Mouse (Mus musculus) heart, adult 2 months (tissue): Measurements from ENCODE around the gene Acsf2. TPM values are rescaled to one million over a fixed set of nuclear protein-coding genes. Genes with fewer than 3 reads are reported as not detected.

Experiments used
- DNase-seq, 2 experiments: peaks; one replicate each; pipeline ENCODE4 v3.0.0; 2021
- H3K27ac ChIP-seq: fragments of 200-600 bp; 2 replicates; pipeline ENCODE4 v1.8.1; 2022
- H3K27me3 ChIP-seq: fragments of 200-500 bp; 2 replicates; pipeline ENCODE4 v1.6.1; 2012; ENCODE audit warnings: mild to moderate bottlenecking, low read length, inconsistent platforms, mixed read lengths; ENCODE audit not compliant: control insufficient read depth, insufficient read depth
- H3K36me3 ChIP-seq: fragments of 200-500 bp; 2 replicates; pipeline ENCODE4 v1.6.1; 2012; ENCODE audit warnings: low read length, inconsistent platforms; ENCODE audit not compliant: control insufficient read depth, insufficient read depth
- H3K4me1 ChIP-seq: fragments of 200-500 bp; 2 replicates; pipeline ENCODE4 v1.6.1; 2011; ENCODE audit warnings: low read length; ENCODE audit not compliant: control insufficient read depth, insufficient read depth
- H3K4me3 ChIP-seq: fragments of 200-600 bp; 2 replicates; pipeline ENCODE4 v1.8.1; 2022
- H3K79me2 ChIP-seq: fragments of 200-500 bp; replicated peaks from 2 replicates; pipeline ENCODE4 v1.6.1; 2012; ENCODE audit warnings: mild to moderate bottlenecking, inconsistent platforms, low read length, moderate library complexity, mixed read lengths; ENCODE audit not compliant: control insufficient read depth, insufficient read depth
- H3K9ac ChIP-seq: fragments of 200-500 bp; 2 replicates; pipeline ENCODE4 v1.6.1; 2012; ENCODE audit warnings: low read depth, mild to moderate bottlenecking, control low read depth, inconsistent platforms, low read length, mixed read lengths
- CTCF ChIP-seq: fragments of 200-600 bp; IDR thresholded peaks from 2 replicates; pipeline ENCODE4 v1.8.1; 2022; ENCODE audit warnings: antibody characterized with exemption, mild to moderate bottlenecking, moderate library complexity
- EP300 ChIP-seq: fragments of 200-500 bp; IDR thresholded peaks from 2 replicates; pipeline ENCODE4 v1.6.1; 2011; ENCODE audit warnings: low read depth, low read length, control low read depth; ENCODE audit not compliant: insufficient read depth
- POLR2A ChIP-seq: fragments of 200-500 bp; IDR thresholded peaks from 2 replicates; pipeline ENCODE4 v1.6.1; 2011; ENCODE audit warnings: mild to moderate bottlenecking, low read depth, low read length, control low read depth; ENCODE audit not compliant: insufficient read depth
- WGBS: fragments of 180-500 bp; shearing (Covaris S2); methylation state at CpG from one replicate; pipeline ENCODE4 v1.1.7; 2018; 5-methylcytosine and 5-hydroxymethylcytosine counted together
- intact Hi-C: fragments of 180-260 bp; cut with DNase I; formaldehyde crosslinking; loops from one replicate; pipeline ENCODE4 v1.15.1; 2025
- polyA plus RNA-seq: library from polyadenylated mRNA; depleted of rRNA; stranded (reverse); fragments of >200 nt; gene quantifications from 2 replicates; pipeline ENCODE4 v1.2.3, GENCODE M21; 2012
- total RNA-seq, 2 experiments: library from RNA; stranded (reverse); gene quantifications; 2 replicates each; pipeline ENCODE4 v1.2.3; 2021

Acsf2 gene
- total and polyA plus RNA-seq, 3 experiments = 19.8 to 26.4 (median 21.0) TPM

DNA sequence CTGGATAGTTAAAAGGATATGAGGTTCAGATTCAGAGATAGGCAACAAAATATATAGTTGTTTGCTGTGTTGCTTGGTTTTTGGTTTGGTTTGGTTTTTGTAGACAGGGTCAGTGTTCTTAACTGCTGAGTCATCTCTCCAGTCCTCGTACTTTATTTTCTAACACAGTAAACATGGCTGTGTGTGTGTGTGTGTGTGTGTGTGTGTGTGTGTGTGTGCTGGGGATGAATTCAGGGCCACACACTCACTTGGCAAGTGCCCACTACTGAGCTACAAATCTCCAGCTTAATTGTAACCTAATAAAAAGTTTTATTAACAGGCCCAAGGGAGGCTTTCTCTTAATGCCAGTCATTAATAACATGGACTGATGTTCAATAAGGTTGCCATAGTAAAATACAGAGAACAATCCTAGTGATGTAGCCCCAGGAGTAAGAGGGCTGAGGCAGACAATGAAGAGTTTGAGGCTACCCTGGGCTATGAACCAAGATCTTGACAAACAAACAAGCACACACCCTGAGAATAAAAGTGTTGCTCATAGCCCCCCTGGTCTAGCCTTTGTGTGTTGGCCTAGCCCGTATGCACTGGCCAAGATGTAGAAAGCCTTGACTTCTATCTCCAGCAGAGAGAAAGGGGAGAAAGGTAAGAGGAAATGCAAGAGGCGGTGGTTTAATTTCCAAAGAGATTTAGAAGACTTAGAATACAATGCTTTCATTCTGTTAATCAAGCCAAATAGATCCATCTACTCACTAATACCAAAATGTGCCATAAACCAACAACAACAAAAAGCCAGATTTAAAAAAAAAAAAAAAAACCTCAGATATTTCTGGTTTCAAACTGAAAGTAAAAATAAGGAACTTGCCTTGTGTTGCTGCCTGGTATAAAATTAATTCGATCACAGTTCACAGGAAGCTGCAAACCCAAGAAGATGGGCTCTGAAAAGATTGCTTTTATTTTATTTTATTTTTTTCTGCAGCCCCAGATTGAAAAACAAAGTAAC, 9.4 kb upstream of the Acsf2 start:
- H3K27ac ChIP-seq = no peak overlapping the region; the same call in 1 of the 2 replicates
- no peak for TF ChIP-seq POLR2A
- TF ChIP-seq CTCF = no peak
- no peak for TF ChIP-seq EP300
- no peaks in the 10 kb centered on the region for H3K27me3 ChIP-seq
- H3K4me3 ChIP-seq = no peak overlapping the region
- intact Hi-C loops = no loop called here
- no peaks in the 10 kb centered on the region for H3K36me3 ChIP-seq
- no peak overlapping the region for H3K9ac ChIP-seq
- no peak for DNase-seq
- H3K4me1 ChIP-seq = no peaks in the 10 kb centered on the region
- WGBS = 82% methylated on average over 4 of the region's 4 CpGs
- no peaks in the 10 kb centered on the region for H3K79me2 ChIP-seq

DNA sequence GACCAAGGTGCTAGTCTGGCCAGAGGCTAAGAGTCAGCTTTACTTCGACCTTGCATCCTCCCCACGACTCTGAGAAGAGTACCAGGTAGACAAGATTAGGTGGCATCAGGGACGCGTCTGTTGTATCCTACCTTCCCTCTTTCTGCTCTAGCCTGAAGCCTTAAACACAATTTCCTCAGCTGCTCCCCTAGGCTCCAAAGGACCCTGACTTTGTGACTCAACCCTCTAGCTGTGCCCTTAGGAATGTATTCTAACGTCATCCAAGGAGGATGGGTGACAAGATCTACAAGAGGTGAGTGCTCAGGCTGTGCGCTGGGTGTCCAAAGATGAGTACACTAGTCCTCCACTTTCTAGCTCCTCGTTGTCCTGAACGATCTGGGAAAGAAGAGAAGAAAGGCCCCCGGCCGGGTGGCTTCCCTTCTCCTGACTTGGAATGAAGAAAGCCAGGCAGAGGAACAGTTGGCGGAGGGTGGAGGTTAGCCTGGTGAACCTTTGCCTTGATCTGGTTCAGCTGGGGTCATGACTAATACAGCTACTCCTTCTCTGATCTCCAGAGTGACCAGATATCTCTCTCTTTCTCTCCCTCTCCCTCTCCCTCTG, 785 bp upstream of the Acsf2 start:
- DNase-seq = no peak
- Histone ChIP-seq H3K36me3 (peaks cover 2% of the 10 kb centered on the region; the same call in 1 of the 2 replicates), H3K9ac (peak overlapping the region; percentile 80), H3K27ac (peak overlapping the region; percentile 76), H3K4me3 (peak overlapping the region; percentile 49), H3K79me2 (no peaks in the 10 kb centered on the region), H3K27me3 (no peaks in the 10 kb centered on the region), H3K4me1 (peaks cover 7% of the 10 kb centered on the region)
- intact Hi-C loops = no loop called here
- TF ChIP-seq EP300 (no peak), CTCF (no peak), POLR2A (no peak)
- 71% methylated on average over 11 of the region's 11 CpGs for WGBS

DNA sequence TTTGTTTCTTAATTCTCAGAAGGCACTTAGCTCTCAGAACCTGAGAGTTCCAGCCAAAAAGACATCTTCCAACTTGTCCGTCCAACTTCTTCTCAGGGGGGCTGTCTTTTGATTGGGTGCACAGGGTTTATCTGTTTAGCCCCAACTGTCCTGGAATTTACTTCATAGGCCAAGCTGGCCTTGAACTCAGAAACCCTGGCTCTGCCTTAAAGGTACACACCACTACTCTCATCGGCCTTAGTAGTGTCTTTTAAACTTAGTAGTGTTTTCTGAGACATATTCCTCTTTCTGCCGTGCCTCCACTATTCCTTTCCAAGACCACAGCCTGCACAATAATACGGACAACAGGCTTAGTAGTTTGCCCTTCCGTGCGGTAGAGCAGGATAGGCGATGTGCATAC, 1.2 kb downstream of the Acsf2 start:
- Histone ChIP-seq H3K9ac (no peak overlapping the region), H3K36me3 (peaks cover 2% of the 10 kb centered on the region; the same call in 1 of the 2 replicates), H3K4me1 (peaks cover 7% of the 10 kb centered on the region), H3K27me3 (no peaks in the 10 kb centered on the region), H3K4me3 (no peak overlapping the region), H3K27ac (no peak overlapping the region), H3K79me2 (no peaks in the 10 kb centered on the region)
- no peak for DNase-seq
- intact Hi-C loops = no loop called here
- TF ChIP-seq EP300 (no peak), POLR2A (no peak), CTCF (no peak)
- WGBS = 90% methylated on average over 7 of the region's 7 CpGs

DNA sequence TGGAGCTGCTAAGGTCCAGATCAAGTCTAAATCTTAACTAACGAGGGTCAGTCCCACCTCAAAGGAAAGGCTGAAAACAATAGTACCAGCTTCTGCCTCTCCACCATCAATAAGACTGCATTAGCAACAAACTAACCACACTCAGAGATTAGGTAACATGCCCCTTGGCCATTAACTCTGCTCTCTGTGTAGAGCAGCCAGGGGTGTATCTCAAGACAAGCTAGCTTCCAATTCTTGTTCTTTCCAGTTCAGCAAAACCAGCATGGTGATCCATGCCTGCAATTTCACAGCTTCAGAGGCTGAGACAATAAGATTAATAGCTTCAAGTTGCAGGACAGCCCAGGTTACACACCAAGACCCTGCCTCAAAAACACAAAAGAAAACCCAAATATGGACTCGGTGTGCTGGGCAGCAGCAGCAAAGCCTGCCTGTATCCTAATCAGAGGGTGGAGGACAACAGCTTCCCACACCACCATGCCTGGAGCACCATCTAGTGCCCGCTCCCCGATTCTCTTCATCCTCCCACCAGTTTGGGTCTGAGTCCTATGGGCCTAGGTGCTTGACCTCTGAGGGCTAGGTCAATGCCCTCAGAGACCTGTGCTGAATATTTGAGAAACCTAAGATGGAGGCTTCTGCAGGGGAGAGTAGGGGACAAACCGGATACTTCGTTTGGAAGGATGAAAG, 3.1 kb downstream of the Acsf2 start:
- no peak for TF ChIP-seq EP300
- TF ChIP-seq CTCF = 0 out of 2 replicates have a peak, but pooled peaks have one; percentile 24
- intact Hi-C loops = no loop called here
- Histone ChIP-seq H3K4me3 (no peak overlapping the region), H3K4me1 (peaks cover 7% of the 10 kb centered on the region), H3K9ac (no peak overlapping the region), H3K79me2 (no peaks in the 10 kb centered on the region), H3K27me3 (no peaks in the 10 kb centered on the region), H3K27ac (no peak overlapping the region), H3K36me3 (peaks cover 2% of the 10 kb centered on the region; the same call in 1 of the 2 replicates)
- no peak for DNase-seq
- 75% methylated on average over 6 of the region's 6 CpGs for WGBS

DNA sequence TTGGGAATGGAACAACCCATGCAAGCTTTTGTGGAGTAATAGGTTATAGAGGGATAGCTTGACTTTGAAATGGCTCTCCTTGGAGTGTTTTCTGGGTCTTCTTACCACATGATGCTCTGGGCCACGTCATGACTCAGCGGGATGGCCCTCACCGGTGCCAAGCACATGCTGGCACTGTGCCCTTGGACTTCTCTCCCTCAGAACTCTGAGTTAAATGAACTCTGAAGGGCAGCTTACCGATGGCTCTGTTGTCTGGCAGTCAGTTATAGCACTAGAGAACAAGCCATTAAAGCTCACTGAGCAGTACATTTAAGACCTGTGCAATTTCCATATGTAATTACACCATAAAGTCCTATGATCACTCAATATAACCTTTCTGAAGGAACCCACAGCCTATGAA, 4.4 kb downstream of the Acsf2 start:
- WGBS = 36% methylated on average over 4 of the region's 4 CpGs
- Histone ChIP-seq H3K36me3 (peaks cover 2% of the 10 kb centered on the region; the same call in 1 of the 2 replicates), H3K4me1 (peaks cover 5% of the 10 kb centered on the region), H3K79me2 (no peaks in the 10 kb centered on the region), H3K27me3 (no peaks in the 10 kb centered on the region), H3K4me3 (no peak overlapping the region), H3K27ac (peak overlapping the region; percentile 21; the same call in 1 of the 2 replicates), H3K9ac (no peak overlapping the region)
- DNase-seq = peak; percentile 46 to 67
- TF ChIP-seq POLR2A (no peak), CTCF (no peak), EP300 (no peak)
- intact Hi-C loops = no loop called here
